Mouse (Mus musculus): ENCODE measurements around the gene Plet1.

The Plet1 gene

DNA sequence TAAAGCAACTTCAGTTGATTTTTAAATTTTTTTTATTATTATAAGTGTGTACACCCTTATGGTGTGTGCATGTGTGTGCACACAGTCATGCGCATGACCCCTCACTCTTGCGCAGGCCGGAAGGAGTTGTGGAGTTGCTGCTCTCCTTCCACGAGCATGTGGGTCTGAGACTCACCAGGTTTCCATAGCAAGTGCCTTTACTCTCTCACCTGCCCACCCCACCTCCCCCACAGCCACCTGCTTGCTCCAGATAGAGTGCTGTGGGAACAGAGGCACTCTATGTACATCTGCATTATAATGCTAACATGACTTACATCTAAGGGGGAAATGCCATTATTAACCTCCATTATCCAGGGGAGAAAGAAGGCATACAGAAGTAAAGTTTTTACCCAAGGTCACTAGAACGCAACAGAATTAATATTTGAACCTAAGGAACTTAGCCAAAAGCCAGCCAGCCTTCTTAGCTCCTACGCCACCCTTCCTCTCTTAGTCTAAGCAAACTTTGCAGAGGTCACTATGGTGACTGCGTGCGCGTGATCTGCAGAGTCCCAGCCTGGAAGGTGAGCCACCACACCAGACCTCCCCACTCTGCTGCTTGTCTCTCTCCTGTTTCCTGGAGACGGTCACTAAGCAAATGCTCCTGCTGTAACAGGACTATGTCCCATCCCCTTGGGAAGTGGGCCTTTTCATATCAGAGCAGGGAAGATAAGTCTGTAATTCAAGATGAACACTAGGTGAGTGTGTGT is 1.3 kb downstream of the Plet1 start:
- in situ Hi-C loops (cut with MboI; ENCODE audit: low sequenced_read_pairs): no loop called here

GRCm38 (mm10) chr9:50496151-50496505 is 1.8 kb downstream of the Plet1 start:
- in situ Hi-C loops (cut with MboI; ENCODE audit: low sequenced_read_pairs): no loop called here

GRCm38 (mm10) chr9:50496546-50496945 is 2.2 kb downstream of the Plet1 start:
- in situ Hi-C loops (cut with MboI; ENCODE audit: low sequenced_read_pairs): no loop called here

DNA sequence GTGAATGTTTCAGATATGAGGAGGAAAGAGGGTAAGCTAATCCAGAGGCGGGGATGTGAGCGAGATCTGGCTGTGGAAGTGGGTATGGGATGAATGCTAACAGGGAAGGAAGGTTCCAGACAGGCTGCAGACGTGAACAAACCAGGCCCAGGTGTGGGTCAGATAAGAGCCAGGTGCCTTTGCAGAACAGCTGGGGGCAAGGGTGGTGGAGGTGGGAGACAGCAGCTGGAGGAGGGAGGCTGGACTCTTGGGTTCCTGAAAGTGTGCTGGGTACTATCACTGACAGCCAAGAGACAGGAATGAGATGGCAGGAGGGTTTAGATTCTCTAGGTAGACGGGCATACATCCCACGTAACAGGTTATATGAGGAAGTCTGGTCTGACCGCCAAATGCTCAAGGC is 2.8 kb downstream of the Plet1 start:
- in situ Hi-C loops (cut with MboI; ENCODE audit: low sequenced_read_pairs): no loop called here

GRCm38 (mm10) chr9:50497536-50497935 is 3.2 kb downstream of the Plet1 start:
- in situ Hi-C loops (cut with MboI; ENCODE audit: low sequenced_read_pairs): no loop called here

DNA sequence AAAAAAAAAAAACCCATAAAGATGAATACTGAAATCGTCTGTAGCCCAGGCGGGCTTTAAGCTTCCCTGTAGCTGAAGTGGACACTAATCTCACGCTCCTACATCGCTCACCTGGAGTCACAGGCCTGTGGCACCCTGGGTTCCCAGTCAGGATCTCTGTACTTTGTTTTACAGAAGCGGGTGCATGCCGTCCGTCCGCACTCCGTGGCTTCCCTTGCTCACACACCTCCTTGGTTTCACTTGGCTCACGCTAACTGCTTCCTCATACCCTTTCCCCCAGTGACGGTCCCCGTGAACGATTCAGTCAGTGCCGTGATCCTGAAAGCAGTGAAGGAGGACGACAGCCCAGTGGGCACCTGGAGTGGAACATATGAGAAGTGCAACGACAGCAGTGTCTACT is 4.5 kb downstream of the Plet1 start:
- in situ Hi-C loops (cut with MboI; ENCODE audit: low sequenced_read_pairs): no loop called here

DNA sequence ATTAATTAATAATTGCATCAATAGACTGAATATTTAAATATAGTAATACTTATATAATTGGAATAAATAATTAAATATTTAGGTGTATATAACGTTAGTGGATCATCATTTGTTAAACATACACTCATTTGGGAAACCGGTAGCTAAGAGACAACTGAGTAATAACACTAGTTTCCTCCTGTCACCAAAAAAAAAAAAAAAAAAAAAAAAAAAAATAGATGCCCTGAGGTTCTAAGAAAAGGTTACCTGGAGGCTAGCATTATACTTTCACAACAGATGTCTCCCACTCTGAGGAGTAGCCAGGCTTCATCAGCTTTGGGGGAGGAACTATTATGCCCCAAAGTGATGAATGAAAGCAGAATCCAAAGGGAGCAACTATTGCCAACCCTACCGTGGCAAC is 5.5 kb downstream of the Plet1 start:
- in situ Hi-C loops (cut with MboI; ENCODE audit: low sequenced_read_pairs): no loop called here

- in situ Hi-C loops (cut with MboI; ENCODE audit: low sequenced_read_pairs): no loop called here
Measured at GRCm38 (mm10) chr9:50500467-50500973, 6.2 kb downstream of the Plet1 start.

- in situ Hi-C loops (cut with MboI; ENCODE audit: low sequenced_read_pairs): no loop called here
Measured at GRCm38 (mm10) chr9:50500974-50501501, 6.7 kb downstream of the Plet1 start.

GRCm38 (mm10) chr9:50502949-50503348 is 8.6 kb downstream of the Plet1 start:
- in situ Hi-C loops (cut with MboI; ENCODE audit: low sequenced_read_pairs): no loop called here

- in situ Hi-C loops (cut with MboI; ENCODE audit: low sequenced_read_pairs): no loop called here
Measured at GRCm38 (mm10) chr9:50505405-50505804, 11.1 kb downstream of the Plet1 start.

DNA sequence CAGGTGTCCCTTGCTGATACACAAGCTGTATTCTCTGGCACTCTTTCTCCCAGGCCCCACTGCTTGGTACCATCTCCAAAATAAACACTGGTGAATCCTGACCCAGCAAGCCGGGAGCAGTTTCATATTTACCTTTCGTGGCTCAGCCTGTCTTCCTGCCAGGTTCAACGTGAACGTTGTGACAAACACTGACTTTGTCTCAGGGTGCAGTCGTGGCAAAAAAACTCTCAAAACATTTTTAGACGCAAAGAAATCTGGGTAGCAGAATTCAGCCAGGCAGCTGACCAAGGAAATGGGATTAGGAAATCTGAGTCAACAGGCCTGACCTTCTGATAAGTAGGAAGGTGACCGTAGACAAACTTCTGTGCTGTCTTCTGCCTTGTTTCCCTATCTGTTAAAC is 13.2 kb downstream of the Plet1 start:
- in situ Hi-C loops (cut with MboI; ENCODE audit: low sequenced_read_pairs): no loop called here

DNA sequence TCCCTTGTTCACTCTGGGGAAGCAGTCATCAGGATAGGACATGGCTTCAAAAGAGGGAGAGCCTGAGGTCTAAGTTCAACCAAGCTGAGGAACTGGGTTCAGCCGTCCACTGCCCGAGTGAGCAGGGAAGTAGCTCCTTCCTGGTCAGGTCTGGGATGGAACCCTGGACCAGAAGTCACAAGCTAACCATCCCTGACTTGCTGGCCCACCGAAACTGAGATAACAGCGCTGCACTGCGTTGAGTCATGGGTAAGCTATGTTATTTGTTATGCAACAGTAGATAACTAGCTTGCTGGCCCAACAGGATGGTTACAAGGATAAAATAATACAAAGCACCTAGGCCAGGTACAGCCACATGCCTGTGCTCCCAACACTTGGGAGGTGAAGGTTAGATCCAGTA is 21.1 kb downstream of the Plet1 start:
- in situ Hi-C loops (cut with MboI; ENCODE audit: low sequenced_read_pairs): no loop called here

GRCm38 (mm10) chr9:50518781-50519180 is 24.5 kb downstream of the Plet1 start:
- in situ Hi-C loops (cut with MboI; ENCODE audit: low sequenced_read_pairs): no loop called here

DNA sequence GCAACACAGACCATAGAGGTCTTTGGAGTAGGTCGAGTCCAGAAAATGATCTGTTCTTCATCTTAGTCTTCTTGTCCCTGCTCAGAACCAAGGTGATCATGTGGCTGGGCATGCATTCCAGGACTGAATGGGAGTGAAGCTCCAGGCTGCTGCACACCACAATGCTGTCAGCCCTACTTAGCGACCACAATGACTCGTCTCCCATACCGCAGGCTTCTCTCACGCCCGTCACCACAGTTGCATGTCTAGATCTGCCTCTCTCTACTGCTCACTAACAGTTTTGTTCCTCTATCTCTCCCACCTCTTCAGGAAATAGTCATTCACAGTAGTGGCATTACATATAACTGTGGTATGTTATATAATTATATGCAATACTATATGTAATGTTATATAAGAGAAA is 26.4 kb downstream of the Plet1 start:
- in situ Hi-C loops (cut with MboI; ENCODE audit: low sequenced_read_pairs): no loop called here

GRCm38 (mm10) chr9:50521562-50521961 is 27.2 kb downstream of the Plet1 start:
- in situ Hi-C loops (cut with MboI; ENCODE audit: low sequenced_read_pairs): no loop called here

DNA sequence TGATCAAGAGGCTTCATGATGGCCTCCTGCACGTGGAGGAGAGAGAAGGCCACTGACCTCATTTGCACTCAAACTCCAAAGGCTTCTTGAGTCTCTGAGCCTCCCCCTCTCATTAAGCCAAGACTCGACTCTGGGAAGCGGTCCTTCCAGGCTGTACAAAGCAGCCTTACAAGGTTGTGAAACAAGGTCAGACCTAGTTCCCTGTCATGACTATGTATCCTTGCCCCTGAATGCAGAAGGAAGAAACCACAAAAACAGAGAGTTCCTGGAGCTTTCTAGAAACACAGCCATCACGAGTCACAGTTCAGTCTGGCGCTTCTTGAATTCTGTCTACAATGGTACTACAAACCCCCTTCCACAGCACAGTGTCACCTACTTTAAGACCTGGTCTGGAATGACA is 28.2 kb downstream of the Plet1 start:
- in situ Hi-C loops (cut with MboI; ENCODE audit: low sequenced_read_pairs): no loop called here

DNA sequence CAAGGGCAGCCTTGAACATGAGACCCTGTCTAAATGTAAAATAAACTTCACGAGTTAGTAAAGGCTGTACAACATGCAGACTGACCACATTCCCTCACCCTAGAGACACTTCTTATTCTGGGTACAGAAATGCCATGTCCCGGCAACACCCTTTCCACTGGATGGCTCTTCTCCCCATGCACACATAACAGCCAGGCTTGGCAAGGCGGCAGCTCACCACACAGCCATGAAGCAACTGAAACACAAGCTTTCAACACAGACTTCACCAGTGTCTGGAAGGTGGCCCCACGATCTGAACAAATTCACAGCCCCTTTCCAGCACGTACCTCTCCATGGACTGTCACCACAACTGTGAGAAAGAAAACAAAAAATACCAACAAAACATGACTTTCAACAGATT is 30.6 kb downstream of the Plet1 start:
- in situ Hi-C loops (cut with MboI; ENCODE audit: low sequenced_read_pairs): loop anchor here (5.0 to 25.0 kb wide), 2 partner anchors 68 to 1038 kb away; partner anchors contain the start of gene Ttc12

DNA sequence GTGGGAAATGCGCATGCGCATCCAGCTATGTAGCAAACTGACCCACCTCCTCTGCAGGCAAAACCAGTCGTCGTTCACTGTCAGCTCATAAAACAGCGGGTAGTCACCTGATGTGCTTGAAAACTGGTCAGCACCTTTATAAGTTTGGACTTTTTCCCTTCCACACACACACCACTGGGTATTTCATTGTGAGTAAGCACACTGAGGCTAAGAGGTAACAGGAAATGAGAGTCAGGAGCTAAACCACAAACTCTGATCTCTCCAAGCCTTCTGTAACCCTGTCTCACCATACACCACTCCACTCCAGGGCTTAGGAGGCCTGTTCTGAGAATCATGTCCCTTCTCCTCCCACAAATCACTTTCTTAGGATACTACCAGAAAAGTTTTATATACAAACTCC is 31.3 kb downstream of the Plet1 start:
- in situ Hi-C loops (cut with MboI; ENCODE audit: low sequenced_read_pairs): loop anchor here (5.0 to 25.0 kb wide), 2 partner anchors 68 to 1038 kb away; partner anchors contain the start of gene Ttc12

DNA sequence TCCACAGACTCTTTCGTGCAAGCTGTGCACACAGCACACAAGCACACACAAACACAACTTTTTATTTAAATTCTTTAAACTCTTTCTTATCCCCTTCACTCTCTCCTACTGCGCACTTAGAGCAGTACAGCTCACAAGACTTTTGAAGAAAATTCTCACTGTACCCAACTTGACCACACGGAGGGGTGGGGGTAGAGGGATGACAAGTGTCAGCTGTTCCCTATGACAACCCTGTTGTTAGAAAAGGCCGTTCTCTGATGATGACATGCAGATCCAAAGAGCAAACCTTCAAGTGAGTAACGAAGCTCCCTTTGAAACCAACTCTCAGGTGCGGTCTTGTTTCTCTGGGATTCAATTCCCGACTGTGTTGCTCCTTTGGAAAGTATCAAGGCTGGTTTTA is 33.5 kb downstream of the Plet1 start:
- in situ Hi-C loops (cut with MboI; ENCODE audit: low sequenced_read_pairs): loop anchor here (5.0 to 25.0 kb wide), 2 partner anchors 71 to 1041 kb away; partner anchors contain the start of gene Ttc12

DNA sequence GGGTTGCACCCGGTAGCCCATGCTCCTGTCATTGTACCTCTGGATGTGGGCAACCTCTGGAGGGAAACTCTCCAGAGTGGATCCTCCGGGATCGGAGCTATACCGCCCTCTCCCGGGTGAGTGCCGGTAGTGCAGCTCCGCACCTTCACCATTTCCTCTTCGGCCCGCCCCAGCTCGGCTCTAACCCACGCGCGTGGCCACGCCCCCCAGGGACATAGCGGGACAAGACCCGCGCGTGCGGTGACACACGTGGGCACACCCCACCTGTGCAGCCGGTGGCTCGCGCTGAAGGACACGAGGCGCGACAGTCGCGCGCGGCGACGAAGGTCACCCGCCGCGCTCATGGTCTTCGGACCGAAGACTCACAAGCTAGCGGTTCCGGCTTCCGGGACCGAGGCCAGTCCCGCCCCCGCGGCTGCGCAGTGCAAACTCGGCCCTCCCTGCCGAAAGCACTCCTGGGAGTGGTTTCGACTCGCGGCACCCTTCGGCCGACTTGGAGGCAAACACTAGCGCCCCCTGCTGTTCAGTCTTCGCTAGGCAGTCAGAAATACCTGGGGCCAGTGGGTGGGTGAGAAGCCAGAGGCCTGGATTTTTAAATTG is 34.1 kb downstream of the Plet1 start, which contains the start of gene Pts:
TSS of gene Pts (minus strand) at position 432 of the 600 bp plus-strand sequence.
- in situ Hi-C loops (cut with MboI; ENCODE audit: low sequenced_read_pairs): loop anchor here (5.0 to 25.0 kb wide), 2 partner anchors 71 to 1041 kb away; partner anchors contain the start of gene Ttc12

GRCm38 (mm10) chr9:50530890-50531289 is 36.6 kb downstream of the Plet1 start:
- in situ Hi-C loops (cut with MboI; ENCODE audit: low sequenced_read_pairs): loop anchor here (10.0 to 25.0 kb wide), 2 partner anchors 196 to 1044 kb away; partner anchors contain the start of gene Ttc12
